Mouse (Mus musculus) kidney, embryonic 15.5 days (tissue): ENCODE results near the gene Hif3a. TPM values are rescaled to one million over a fixed set of nuclear protein-coding genes. Genes with fewer than 3 reads are reported as not detected.

Experiments used
- ATAC-seq: fragments of 200-750 bp; cut with Nextera tagmentation; replicated peaks from 2 replicates; pipeline ENCODE4 v1.8.0; 2017; ENCODE audit warnings: moderate TSS enrichment; ENCODE audit not compliant: low FRiP score
- H3K27ac ChIP-seq: fragments of 300-500 bp; sonication (generic); 2 replicates; pipeline ENCODE4 v1.5.1; 2015; ENCODE audit warnings: mild to moderate bottlenecking, inconsistent platforms
- H3K27me3 ChIP-seq: fragments of 300-500 bp; sonication (generic); 2 replicates; pipeline ENCODE4 v1.6.1; 2015; ENCODE audit warnings: inconsistent platforms
- H3K36me3 ChIP-seq: fragments of 300-500 bp; sonication (generic); 2 replicates; pipeline ENCODE4 v1.6.1; 2015; ENCODE audit warnings: inconsistent platforms
- H3K4me1 ChIP-seq: fragments of 300-500 bp; sonication (generic); 2 replicates; pipeline ENCODE4 v1.6.1; 2015; ENCODE audit warnings: inconsistent platforms
- H3K4me2 ChIP-seq: fragments of 300-500 bp; sonication (generic); 2 replicates; pipeline ENCODE4 v1.6.1; 2015; ENCODE audit warnings: moderate library complexity, mild to moderate bottlenecking, inconsistent platforms
- H3K4me3 ChIP-seq: fragments of 300-500 bp; sonication (generic); replicated peaks from 2 replicates; pipeline ENCODE4 v1.5.1; 2015; ENCODE audit warnings: mild to moderate bottlenecking, inconsistent platforms
- H3K9ac ChIP-seq: fragments of 300-500 bp; sonication (generic); 2 replicates; pipeline ENCODE4 v1.6.1; 2015; ENCODE audit warnings: mild to moderate bottlenecking, inconsistent platforms
- H3K9me3 ChIP-seq: fragments of 300-500 bp; sonication (generic); replicated peaks from 2 replicates; pipeline ENCODE4 v1.6.1; 2016; ENCODE audit warnings: inconsistent platforms
- WGBS: fragments of 180-500 bp; shearing (Covaris S2); methylation state at CpG from one replicate; pipeline ENCODE4 v1.1.7; 2015; ENCODE audit warnings: mixed read lengths; 5-methylcytosine and 5-hydroxymethylcytosine counted together
- polyA plus RNA-seq: library from polyadenylated mRNA; unstranded; fragments of >200 nt; fragmentation: Nextera tagmentation; extraction: Ambion mirVana; gene quantifications from 2 replicates; pipeline ENCODE4 v1.2.1, GENCODE M21; 2015

Gene Hif3a
- polyA plus RNA-seq, 1 experiment from 2014 or later = 22.5 TPM

GRCm38 (mm10) chr7:17017036-17017435 lies 45.2 kb downstream of the Hif3a start:
- Histone ChIP-seq H3K9me3 (no peaks in the 10 kb centered on the region), H3K4me1 (no peaks in the 10 kb centered on the region; the same call in 1 of the 2 replicates), H3K36me3 (peaks cover 96% of the 10 kb centered on the region), H3K4me3 (no peak overlapping the region), H3K27ac (peak overlapping the region; percentile 15; the same call in 1 of the 2 replicates), H3K4me2 (no peak overlapping the region), H3K27me3 (no peaks in the 10 kb centered on the region), H3K9ac (no peak overlapping the region)
- ATAC-seq = peak; percentile 46; the same call in 1 of the 2 replicates
- WGBS = 81% methylated on average over 1 of the region's 1 CpGs

- 82% methylated on average over 6 of the region's 6 CpGs for WGBS
- H3K9ac ChIP-seq = no peak overlapping the region
- no peak overlapping the region for H3K4me3 ChIP-seq
- no peak overlapping the region for H3K4me2 ChIP-seq
- H3K9me3 ChIP-seq = no peaks in the 10 kb centered on the region
- no peak for ATAC-seq
- no peak overlapping the region for H3K27ac ChIP-seq
- no peaks in the 10 kb centered on the region for H3K27me3 ChIP-seq
- H3K36me3 ChIP-seq = peaks cover 96% of the 10 kb centered on the region
- H3K4me1 ChIP-seq = no peaks in the 10 kb centered on the region; the same call in 1 of the 2 replicates
These were observed 46.8 kb downstream of the Hif3a start for GRCm38 (mm10) chr7:17015381-17015780.

GRCm38 (mm10) chr7:17011909-17012590 lies 50.2 kb downstream of the Hif3a start:
- Histone ChIP-seq H3K4me2 (no peak overlapping the region), H3K27me3 (no peaks in the 10 kb centered on the region), H3K4me1 (no peaks in the 10 kb centered on the region), H3K9me3 (no peaks in the 10 kb centered on the region), H3K27ac (no peak overlapping the region), H3K4me3 (no peak overlapping the region), H3K36me3 (peaks cover 100% of the 10 kb centered on the region), H3K9ac (no peak overlapping the region)
- no peak for ATAC-seq
- 91% methylated on average over 7 of the region's 7 CpGs for WGBS

- Histone ChIP-seq H3K27ac (no peak overlapping the region), H3K36me3 (peaks cover 100% of the 10 kb centered on the region), H3K27me3 (no peaks in the 10 kb centered on the region), H3K4me3 (no peak overlapping the region), H3K9me3 (no peaks in the 10 kb centered on the region), H3K4me2 (no peak overlapping the region), H3K9ac (no peak overlapping the region), H3K4me1 (no peaks in the 10 kb centered on the region)
- ATAC-seq = no peak
- 89% methylated on average over 5 of the region's 5 CpGs for WGBS
These were observed 52.2 kb downstream of the Hif3a start for GRCm38 (mm10) chr7:17010010-17010347.

- H3K9me3 ChIP-seq = no peaks in the 10 kb centered on the region
- H3K9ac ChIP-seq = no peak overlapping the region
- no peak overlapping the region for H3K4me3 ChIP-seq
- peaks cover 100% of the 10 kb centered on the region for H3K36me3 ChIP-seq
- no peak overlapping the region for H3K4me2 ChIP-seq
- no peaks in the 10 kb centered on the region for H3K27me3 ChIP-seq
- H3K27ac ChIP-seq = no peak overlapping the region
- ATAC-seq = no peak
- 91% methylated on average over 16 of the region's 16 CpGs for WGBS
- no peaks in the 10 kb centered on the region for H3K4me1 ChIP-seq
These were observed 52.8 kb downstream of the Hif3a start for GRCm38 (mm10) chr7:17009326-17010009.

GRCm38 (mm10) chr7:17007300-17007699 lies 54.9 kb downstream of the Hif3a start:
- WGBS = 79% methylated on average over 4 of the region's 4 CpGs
- H3K36me3 ChIP-seq = peaks cover 94% of the 10 kb centered on the region
- no peak overlapping the region for H3K4me2 ChIP-seq
- peaks cover 8% of the 10 kb centered on the region; the same call in 1 of the 2 replicates for H3K4me1 ChIP-seq
- ATAC-seq = no peak
- H3K4me3 ChIP-seq = no peak overlapping the region
- H3K27me3 ChIP-seq = no peaks in the 10 kb centered on the region
- H3K9me3 ChIP-seq = no peaks in the 10 kb centered on the region
- no peak overlapping the region for H3K9ac ChIP-seq
- no peak overlapping the region for H3K27ac ChIP-seq

GRCm38 (mm10) chr7:17004716-17005115 lies 57.5 kb downstream of the Hif3a start:
- H3K9me3 ChIP-seq = no peaks in the 10 kb centered on the region
- no peaks in the 10 kb centered on the region for H3K27me3 ChIP-seq
- peaks cover 88% of the 10 kb centered on the region for H3K36me3 ChIP-seq
- no peak overlapping the region for H3K9ac ChIP-seq
- H3K27ac ChIP-seq = no peak overlapping the region
- no peak for ATAC-seq
- peaks cover 8% of the 10 kb centered on the region; the same call in 1 of the 2 replicates for H3K4me1 ChIP-seq
- 80% methylated on average over 7 of the region's 7 CpGs for WGBS
- no peak overlapping the region for H3K4me3 ChIP-seq
- H3K4me2 ChIP-seq = no peak overlapping the region

- no peak overlapping the region for H3K4me2 ChIP-seq
- H3K27me3 ChIP-seq = no peaks in the 10 kb centered on the region
- peak overlapping the region; percentile 42 for H3K27ac ChIP-seq
- no peak overlapping the region for H3K9ac ChIP-seq
- ATAC-seq = no peak; the same call in 1 of the 2 replicates
- no peak overlapping the region for H3K4me3 ChIP-seq
- no peaks in the 10 kb centered on the region for H3K9me3 ChIP-seq
- H3K36me3 ChIP-seq = peaks cover 88% of the 10 kb centered on the region
- H3K4me1 ChIP-seq = peaks cover 11% of the 10 kb centered on the region
- WGBS = 66% methylated on average over 7 of the region's 7 CpGs
These were observed 58.8 kb downstream of the Hif3a start for GRCm38 (mm10) chr7:17003230-17003960.

GRCm38 (mm10) chr7:17002375-17003195 lies 59.6 kb downstream of the Hif3a start:
- Histone ChIP-seq H3K4me3 (no peak overlapping the region), H3K9ac (no peak overlapping the region), H3K27me3 (no peaks in the 10 kb centered on the region), H3K4me2 (no peak overlapping the region), H3K4me1 (peaks cover 16% of the 10 kb centered on the region), H3K36me3 (peaks cover 88% of the 10 kb centered on the region), H3K27ac (peak overlapping the region; percentile 42; the same call in 1 of the 2 replicates), H3K9me3 (no peaks in the 10 kb centered on the region)
- ATAC-seq = peak; percentile 67
- WGBS = 15% methylated on average over 7 of the region's 7 CpGs

GRCm38 (mm10) chr7:16999650-17000049 lies 62.6 kb downstream of the Hif3a start:
- Histone ChIP-seq H3K4me3 (no peak overlapping the region), H3K27me3 (no peaks in the 10 kb centered on the region), H3K9me3 (no peaks in the 10 kb centered on the region), H3K27ac (no peak overlapping the region), H3K4me2 (no peak overlapping the region), H3K36me3 (peaks cover 73% of the 10 kb centered on the region), H3K9ac (no peak overlapping the region), H3K4me1 (peaks cover 43% of the 10 kb centered on the region)
- 30% methylated on average over 4 of the region's 4 CpGs for WGBS
- 0 out of 2 replicates have a peak, but pooled peaks have one; percentile 15 for ATAC-seq

- Histone ChIP-seq H3K27ac (no peak overlapping the region), H3K9me3 (no peaks in the 10 kb centered on the region), H3K27me3 (no peaks in the 10 kb centered on the region), H3K9ac (no peak overlapping the region), H3K36me3 (peaks cover 69% of the 10 kb centered on the region), H3K4me1 (peaks cover 43% of the 10 kb centered on the region), H3K4me2 (no peak overlapping the region), H3K4me3 (no peak overlapping the region)
- WGBS = 71% methylated on average over 4 of the region's 4 CpGs
- ATAC-seq = no peak
These were observed 63.0 kb downstream of the Hif3a start for GRCm38 (mm10) chr7:16999233-16999632.
